Mouse (Mus musculus) T-cell, adult 2 months (primary cell): ENCODE results near the gene Vgll1.

Source experiments
- DNase-seq: peaks from one replicate; pipeline ENCODE4 v3.0.0; 2022; ENCODE audit warnings: low spot score

Vgll1 gene

DNA sequence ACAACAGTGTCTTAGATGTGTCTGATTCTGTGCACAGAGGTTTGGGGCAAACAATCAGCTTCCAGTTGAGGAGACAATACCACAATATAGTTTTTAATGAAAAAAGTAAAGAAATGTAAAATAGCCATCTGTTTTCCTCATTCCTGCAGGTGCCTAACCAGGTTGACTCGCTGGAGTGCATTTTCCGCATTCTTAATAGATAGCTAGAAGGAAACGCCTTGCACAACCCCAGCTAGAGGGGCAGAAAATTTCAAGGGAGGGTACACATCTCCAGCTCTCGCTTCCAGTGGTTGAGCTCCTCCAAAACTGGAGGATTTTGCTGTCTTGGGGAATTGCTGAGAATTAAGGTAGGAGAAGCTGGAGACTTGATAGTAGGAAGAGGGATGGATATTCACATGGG lies at the start of gene Vgll1:
Vgll1 (plus strand) TSS at position 301 of the 400 bp plus-strand sequence.
- no peak for DNase-seq

GRCm38 (mm10) chrX:57042774-57043173 lies 45.1 kb upstream of the Vgll1 start, which contains the start of gene Brs3:
TSS of gene Brs3 (plus strand) at chrX:57043074.
- no peak for DNase-seq

GRCm38 (mm10) chrX:57043869-57044268 lies 44.0 kb upstream of the Vgll1 start:
- DNase-seq: no peak

DNA sequence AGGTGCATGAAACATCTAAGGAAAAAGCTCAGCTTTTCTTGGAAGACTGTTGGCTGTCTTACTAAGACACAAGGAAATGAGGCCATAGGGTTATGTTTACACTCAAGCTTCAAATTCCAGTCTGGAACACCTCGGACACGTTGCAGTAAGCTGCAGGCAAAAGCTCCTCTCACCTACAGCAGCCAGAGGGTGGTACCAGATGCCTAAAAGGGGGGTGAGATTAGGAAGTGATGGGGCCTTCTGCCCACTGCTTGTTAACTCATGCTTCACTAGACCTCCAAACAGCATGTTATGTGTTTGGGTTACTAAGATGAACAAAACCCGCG lies 35.1 kb upstream of the Vgll1 start:
- DNase-seq: no peak

GRCm38 (mm10) chrX:57053174-57053992 lies 34.5 kb upstream of the Vgll1 start, which contains the start of gene Htatsf1:
TSS of gene Htatsf1 (plus strand) at chrX:57053583.
- DNase-seq: peak; percentile 82

- no peak for DNase-seq
Observed at GRCm38 (mm10) chrX:57053993-57054385, 33.9 kb upstream of the Vgll1 start.

- no peak for DNase-seq
Observed at GRCm38 (mm10) chrX:57081496-57081895, 6.4 kb upstream of the Vgll1 start.

GRCm38 (mm10) chrX:57103415-57103814 lies 15.5 kb downstream of the Vgll1 start:
- no peak for DNase-seq

- DNase-seq: no peak
Observed at GRCm38 (mm10) chrX:57106956-57107355, 19.1 kb downstream of the Vgll1 start.

DNA sequence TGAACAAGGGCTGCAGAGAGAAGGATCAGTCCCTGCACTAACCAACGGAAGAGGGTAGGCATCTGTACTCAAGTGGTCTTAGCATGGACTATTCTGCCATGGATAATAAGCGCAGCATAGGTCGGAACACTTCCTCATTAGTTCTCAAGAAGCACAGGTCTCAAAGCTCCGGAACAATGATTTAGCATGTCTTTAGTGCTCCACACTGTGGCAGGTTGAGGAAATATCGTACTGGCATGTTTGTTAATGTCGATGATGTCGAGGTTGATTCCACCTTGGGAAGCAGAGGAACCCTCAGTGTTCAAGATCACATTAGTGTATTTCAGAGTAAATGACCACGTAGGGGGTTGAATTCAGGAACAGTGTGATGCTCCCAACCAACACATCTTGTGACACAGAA lies 30.2 kb downstream of the Vgll1 start:
- DNase-seq: no peak

GRCm38 (mm10) chrX:57120768-57121167 lies 32.9 kb downstream of the Vgll1 start:
- no peak for DNase-seq

- no peak for DNase-seq
Observed at GRCm38 (mm10) chrX:57130633-57131032, 42.7 kb downstream of the Vgll1 start.

DNA sequence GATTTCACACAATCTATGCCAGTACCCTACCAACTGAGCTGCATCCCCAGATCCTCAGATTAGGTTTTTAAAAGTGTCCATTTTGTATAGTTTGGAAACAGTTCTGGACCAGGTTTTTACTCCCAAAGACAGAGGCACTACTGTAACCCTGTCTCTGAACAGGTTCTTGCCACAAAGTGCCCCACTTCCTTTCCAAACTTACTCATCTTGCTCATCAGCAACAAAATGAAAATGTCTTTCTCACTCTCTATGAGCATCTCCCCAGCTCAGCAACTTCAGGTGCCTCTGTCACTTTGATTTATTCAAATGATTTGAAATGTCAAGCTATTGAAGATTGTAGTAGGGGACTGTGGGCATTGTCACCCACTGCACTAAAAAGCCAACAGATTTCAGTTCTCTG lies 49.7 kb downstream of the Vgll1 start:
- no peak for DNase-seq

DNA sequence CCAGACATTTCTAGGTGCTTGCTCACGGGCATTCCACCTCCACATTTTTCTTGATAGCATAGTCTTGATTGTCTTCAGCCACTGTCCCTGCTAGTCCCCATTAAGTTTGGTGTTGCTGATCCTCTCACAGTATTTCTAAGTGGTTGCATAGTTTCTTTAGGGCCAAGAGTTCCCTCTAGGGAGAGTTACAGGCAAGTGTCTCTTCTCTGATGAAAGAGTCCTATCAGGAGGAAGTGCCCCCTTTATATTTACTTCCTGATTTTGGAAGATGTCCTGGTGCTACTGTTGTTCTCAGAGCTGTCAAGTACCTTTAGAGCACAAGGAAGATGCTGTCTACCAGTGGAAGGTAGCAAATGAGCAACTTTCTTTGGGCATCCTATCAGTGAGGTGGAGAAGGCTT lies 65.6 kb downstream of the Vgll1 start:
- DNase-seq: no peak
